ENCODE assay signal across 12 mouse cellular contexts in genomic region chr4:53976036-53976638, GRCm38 (mm10).
DNase-seq lines count a peak whose midpoint lies in the region; ATAC-seq and TF ChIP-seq lines count a peak whose summit lies in the region.
"Had no signal": no experiment of that assay in that cellular context is flagged by ENCODE, and none has a peak within 500 bp of the region (broad histone marks: within the 10 kb centered on the region; RNA-seq: fewer than 3 reads in every experiment).

No protein-coding gene starts in this region.

- peak; percentile 34 for DNase-seq in kidney, adult 2 months
- DNase-seq in kidney, adult 11 months, result no peak
- peak; percentile 21 for DNase-seq in 3T3-L1 (ENCODE audit: low read depth, low spot score)
- peak; percentile 73 for DNase-seq in adipocyte (ENCODE audit: low spot score)
- DNase-seq in heart, postnatal 0 days (ENCODE audit: low spot score), result peak; percentile 29
- no peak for DNase-seq in thymus, postnatal 4 days
- DNase-seq in cerebellum, postnatal 36 days, result no peak
- DNase-seq: gastrocnemius, adult 2 months; layer of hippocampus, postnatal 36 days had no signal

- H3K9me3 ChIP-seq in heart, postnatal 0 days (replicated peaks; ENCODE audit: control insufficient read depth, low read length), result no peaks in the 10 kb centered on the region

- WGBS in kidney, adult 2 months, result 57% methylated on average over 12 of the region's 12 CpGs
- WGBS in heart, postnatal 0 days, result 21% methylated on average over 12 of the region's 12 CpGs

- no peak for TF ChIP-seq POLR2A in kidney, adult 2 months (IDR thresholded peaks at IDR 0.05; ENCODE audit: low read depth, low read length)

- TF ChIP-seq CTCF in kidney, adult 2 months (conservative IDR thresholded peaks at IDR 0.05; ENCODE audit: insufficient read depth, insufficient read length, low read depth, low read length), result no peak
- no peak for TF ChIP-seq CTCF in heart, postnatal 0 days (IDR thresholded peaks at IDR 0.05; ENCODE audit: low read depth)

- H3K27ac ChIP-seq in kidney, adult 2 months (ENCODE audit: insufficient read depth, low read depth, low read length), result no peak overlapping the region
- no peak overlapping the region; the same call in 1 of the 2 replicates for H3K27ac ChIP-seq in heart, postnatal 0 days (ENCODE audit: low read depth)
- H3K27ac ChIP-seq: gastrocnemius, adult 2 months; liver, embryonic 14.5 days had no signal

- no peaks in the 10 kb centered on the region for H3K4me1 ChIP-seq in kidney, adult 2 months (ENCODE audit: control insufficient read depth, insufficient read depth, low read length)
- no peaks in the 10 kb centered on the region for H3K4me1 ChIP-seq in heart, postnatal 0 days (ENCODE audit: control insufficient read depth, insufficient read depth)

- H3K27me3 ChIP-seq in kidney, adult 2 months (replicated peaks; ENCODE audit: control insufficient read depth, insufficient read depth, low read length), result no peaks in the 10 kb centered on the region
- H3K27me3 ChIP-seq in heart, postnatal 0 days (ENCODE audit: control insufficient read depth, insufficient read depth, low read length), result no peaks in the 10 kb centered on the region

- TF ChIP-seq EP300 in heart, postnatal 0 days (IDR thresholded peaks at IDR 0.05; ENCODE audit: low read depth), result no peak

- ATAC-seq in heart, postnatal 0 days (ENCODE audit: insufficient read depth, low read depth), result no peak
- no peak for ATAC-seq in megakaryocyte progenitor cell, adult 5-6 weeks (replicated peaks; ENCODE audit: poor library complexity)
- ATAC-seq: inflammation-experienced regulatory T-cells, adult 6 months had no signal

- peak overlapping the region; percentile 28 for H3K4me2 ChIP-seq in heart, postnatal 0 days (ENCODE audit: low read depth, low read length)

- H3K36me3 ChIP-seq in kidney, adult 2 months (ENCODE audit: control insufficient read depth, insufficient read depth, low read length), result no peaks in the 10 kb centered on the region
- no peaks in the 10 kb centered on the region for H3K36me3 ChIP-seq in heart, postnatal 0 days (replicated peaks; ENCODE audit: control insufficient read depth, insufficient read depth, low read length)

- H3K4me3 ChIP-seq in kidney, adult 2 months (ENCODE audit: insufficient read depth, low read depth, low read length), result no peak overlapping the region
- no peak overlapping the region for H3K4me3 ChIP-seq in heart, postnatal 0 days (ENCODE audit: low read depth, low read length)
- H3K4me3 ChIP-seq: gastrocnemius, adult 2 months had no signal

- H3K9ac ChIP-seq in heart, postnatal 0 days (replicated peaks; ENCODE audit: low read depth, low read length), result no peak overlapping the region
- H3K9ac ChIP-seq: liver, embryonic 14.5 days had no signal

Comparison
In these comparisons a context has a peak if more than half of its experiments do, and no peak if none do; other contexts are left out.
1. DNase-seq: peak in kidney, adult 2 months (single experiment), 3T3-L1 (single experiment), adipocyte (single experiment) and heart, postnatal 0 days (single experiment); none in kidney, adult 11 months (single experiment), thymus, postnatal 4 days (single experiment) and cerebellum, postnatal 36 days (0 of 2).